Mouse (Mus musculus) liver, embryonic 14.5 days (tissue): Measurements from ENCODE around the gene Sde2.

Source experiments
- CTCF ChIP-seq: IDR thresholded peaks from 2 replicates; pipeline ENCODE4 v1.5.1; 2016; ENCODE audit warnings: antibody characterized with exemption, low read depth, control low read depth
- EP300 ChIP-seq: IDR thresholded peaks from 2 replicates; pipeline ENCODE4 v1.6.1; 2016; ENCODE audit warnings: antibody characterized with exemption, low read depth

DNA sequence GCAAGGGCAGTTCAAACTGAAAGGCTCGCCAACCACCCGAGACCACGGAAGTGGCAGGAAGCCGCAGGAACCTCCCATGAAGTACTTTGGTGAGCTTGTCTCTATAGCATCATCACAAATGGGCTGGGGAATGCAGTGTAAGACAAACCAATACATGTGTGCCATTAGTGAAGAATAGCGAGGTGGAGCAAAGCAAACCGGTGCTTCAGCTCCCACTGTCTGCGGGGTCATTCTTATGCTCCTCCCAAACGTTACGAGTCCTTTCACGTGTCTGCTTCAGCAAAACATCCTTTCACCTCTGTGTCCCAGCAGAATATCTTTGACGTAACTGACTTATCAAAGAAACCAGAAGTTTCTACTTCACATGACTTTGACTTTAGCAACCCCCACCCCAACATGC is 65.5 kb downstream of the Sde2 start:
- no peak for TF ChIP-seq CTCF
- no peak for TF ChIP-seq EP300
